Mouse (Mus musculus): ENCODE measurements around the gene Nvl. TPM values are rescaled to one million over a fixed set of nuclear protein-coding genes. Genes with fewer than 3 reads are reported as not detected.

Nvl gene
- polyA plus RNA-seq, 2 experiments: 10.8 to 13.1 TPM

DNA sequence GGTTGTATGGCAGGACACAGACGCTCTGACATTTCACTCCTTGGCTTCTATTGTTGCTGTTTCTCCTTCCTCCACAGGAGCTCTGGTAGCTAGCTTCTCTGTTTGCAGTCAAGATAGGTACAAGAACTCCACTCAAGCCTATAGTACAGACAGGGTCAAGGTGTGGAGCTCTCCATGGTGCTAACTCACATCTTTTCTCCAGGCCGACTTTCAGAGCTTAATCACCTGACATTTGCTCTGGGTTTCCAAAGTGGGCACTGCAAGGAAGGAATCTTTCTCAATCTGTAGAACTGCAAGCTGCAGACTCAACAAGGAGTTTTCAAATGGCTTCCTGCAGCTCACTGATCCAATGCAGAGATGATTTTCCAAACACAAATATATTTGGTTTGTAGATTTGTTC lies 60.0 kb downstream of the Nvl start:
- ATAC-seq (ENCODE audit: insufficient read depth): no peak
- no peaks in the 10 kb centered on the region for H3K36me3 ChIP-seq (replicated peaks; ENCODE audit: control insufficient read depth, insufficient read depth, low read depth)
- DNase-seq (ENCODE audit: low read depth in 3 of 3, low spot score in 3 of 3): no peak
- no peak for TF ChIP-seq CTCF (IDR thresholded peaks at IDR 0.05; ENCODE audit: low read depth)
- TF ChIP-seq EP300 (IDR thresholded peaks at IDR 0.05; ENCODE audit: low read depth): no peak
- WGBS (ENCODE audit: insufficient replicate concordance): 20% methylated on average over 2 of the region's 2 CpGs
- no peak overlapping the region for H3K27ac ChIP-seq
- H3K4me1 ChIP-seq (replicated peaks; ENCODE audit: control insufficient read depth in 2 of 2, insufficient read depth in 2 of 2, low read length in 1 of 2): no peaks in the 10 kb centered on the region
- H3K9ac ChIP-seq (replicated peaks): no peak overlapping the region
- H3K9me3 ChIP-seq (ENCODE audit: control insufficient read depth, low read length): no peaks in the 10 kb centered on the region
- H3K27me3 ChIP-seq (ENCODE audit: control insufficient read depth, insufficient read depth, low read length): no peaks in the 10 kb centered on the region
- no peak overlapping the region for H3K4me2 ChIP-seq (ENCODE audit: low read depth)
- H3K4me3 ChIP-seq (ENCODE audit: insufficient read depth in 1 of 2, low read depth in 2 of 2, low read length in 2 of 2): no peak overlapping the region

- Histone ChIP-seq H3K9ac (replicated peaks) (no peak overlapping the region), H3K4me3 (ENCODE audit: insufficient read depth in 1 of 2, low read depth in 2 of 2, low read length in 2 of 2) (no peak overlapping the region), H3K4me2 (ENCODE audit: low read depth) (no peak overlapping the region), H3K27ac (no peak overlapping the region), H3K27me3 (ENCODE audit: control insufficient read depth, insufficient read depth, low read length) (no peaks in the 10 kb centered on the region; the same call in none of the 2 replicates), H3K36me3 (replicated peaks; ENCODE audit: control insufficient read depth, insufficient read depth, low read depth) (no peaks in the 10 kb centered on the region), H3K9me3 (ENCODE audit: control insufficient read depth, low read length) (no peaks in the 10 kb centered on the region), H3K4me1 (replicated peaks; ENCODE audit: control insufficient read depth in 2 of 2, insufficient read depth in 2 of 2, low read length in 1 of 2) (peaks cover 0 to 2% of the 10 kb centered on the region in 2 experiments; a peak in 2 of 4 replicates)
- ATAC-seq (ENCODE audit: insufficient read depth) (no peak), DNase-seq (ENCODE audit: low read depth in 3 of 3, low spot score in 3 of 3) (no peak)
- 28% methylated on average over 5 of the region's 5 CpGs for WGBS (ENCODE audit: insufficient replicate concordance)
- TF ChIP-seq CTCF (IDR thresholded peaks at IDR 0.05; ENCODE audit: low read depth) (peak; percentile 23), EP300 (IDR thresholded peaks at IDR 0.05; ENCODE audit: low read depth) (no peak)
Observed at GRCm38 (mm10) chr1:181073075-181073474, 70.9 kb downstream of the Nvl start.

GRCm38 (mm10) chr1:181069671-181070070 lies 74.3 kb downstream of the Nvl start:
- ATAC-seq (ENCODE audit: insufficient read depth): no peak
- Histone ChIP-seq H3K27ac (no peak overlapping the region), H3K4me1 (replicated peaks; ENCODE audit: control insufficient read depth in 2 of 2, insufficient read depth in 2 of 2, low read length in 1 of 2) (peaks cover 0 to 3% of the 10 kb centered on the region in 2 experiments; a peak in 2 of 4 replicates), H3K4me2 (ENCODE audit: low read depth) (no peak overlapping the region), H3K27me3 (ENCODE audit: control insufficient read depth, insufficient read depth, low read length) (no peaks in the 10 kb centered on the region), H3K36me3 (replicated peaks; ENCODE audit: control insufficient read depth, insufficient read depth, low read depth) (no peaks in the 10 kb centered on the region), H3K4me3 (ENCODE audit: insufficient read depth in 1 of 2, low read depth in 2 of 2, low read length in 2 of 2) (no peak overlapping the region), H3K9ac (replicated peaks) (no peak overlapping the region), H3K9me3 (ENCODE audit: control insufficient read depth, low read length) (no peaks in the 10 kb centered on the region)
- DNase-seq (ENCODE audit: low read depth in 3 of 3, low spot score in 3 of 3): no peak
- 51% methylated on average over 11 of the region's 11 CpGs for WGBS (ENCODE audit: insufficient replicate concordance)
- no peak for TF ChIP-seq CTCF (IDR thresholded peaks at IDR 0.05; ENCODE audit: low read depth)
- no peak for TF ChIP-seq EP300 (IDR thresholded peaks at IDR 0.05; ENCODE audit: low read depth)

GRCm38 (mm10) chr1:181068344-181068743 lies 75.7 kb downstream of the Nvl start:
- Histone ChIP-seq H3K4me2 (ENCODE audit: low read depth) (no peak overlapping the region), H3K4me3 (ENCODE audit: insufficient read depth in 1 of 2, low read depth in 2 of 2, low read length in 2 of 2) (no peak overlapping the region), H3K36me3 (replicated peaks; ENCODE audit: control insufficient read depth, insufficient read depth, low read depth) (no peaks in the 10 kb centered on the region), H3K9me3 (ENCODE audit: control insufficient read depth, low read length) (no peaks in the 10 kb centered on the region), H3K4me1 (replicated peaks; ENCODE audit: control insufficient read depth in 2 of 2, insufficient read depth in 2 of 2, low read length in 1 of 2) (peaks cover 0 to 3% of the 10 kb centered on the region in 2 experiments; a peak in 2 of 4 replicates), H3K27ac (no peak overlapping the region), H3K27me3 (ENCODE audit: control insufficient read depth, insufficient read depth, low read length) (no peaks in the 10 kb centered on the region), H3K9ac (replicated peaks) (no peak overlapping the region)
- TF ChIP-seq EP300 (IDR thresholded peaks at IDR 0.05; ENCODE audit: low read depth): 0 out of 2 replicates have a peak, but pooled peaks have one; percentile 10
- no peak for TF ChIP-seq CTCF (IDR thresholded peaks at IDR 0.05; ENCODE audit: low read depth)
- DNase-seq (ENCODE audit: low read depth in 3 of 3, low spot score in 3 of 3): no peak
- no peak for ATAC-seq (ENCODE audit: insufficient read depth)
- WGBS (ENCODE audit: insufficient replicate concordance): 4% methylated on average over 1 of the region's 1 CpGs

- 64% methylated on average over 6 of the region's 6 CpGs for WGBS (ENCODE audit: insufficient replicate concordance)
- H3K4me3 ChIP-seq (ENCODE audit: insufficient read depth in 1 of 2, low read depth in 2 of 2, low read length in 2 of 2): no peak overlapping the region
- H3K27me3 ChIP-seq (ENCODE audit: control insufficient read depth, insufficient read depth, low read length): no peaks in the 10 kb centered on the region
- H3K36me3 ChIP-seq (replicated peaks; ENCODE audit: control insufficient read depth, insufficient read depth, low read depth): no peaks in the 10 kb centered on the region
- DNase-seq (ENCODE audit: low read depth in 3 of 3, low spot score in 3 of 3) (no peak), ATAC-seq (ENCODE audit: insufficient read depth) (no peak)
- H3K27ac ChIP-seq: no peak overlapping the region
- no peaks in the 10 kb centered on the region for H3K9me3 ChIP-seq (ENCODE audit: control insufficient read depth, low read length)
- TF ChIP-seq CTCF (IDR thresholded peaks at IDR 0.05; ENCODE audit: low read depth): no peak
- no peak for TF ChIP-seq EP300 (IDR thresholded peaks at IDR 0.05; ENCODE audit: low read depth)
- H3K4me2 ChIP-seq (ENCODE audit: low read depth): no peak overlapping the region
- H3K4me1 ChIP-seq (replicated peaks; ENCODE audit: control insufficient read depth in 2 of 2, insufficient read depth in 2 of 2, low read length in 1 of 2): peaks cover 0 to 3% of the 10 kb centered on the region in 2 experiments; a peak in 2 of 4 replicates
- no peak overlapping the region for H3K9ac ChIP-seq (replicated peaks)
Observed at GRCm38 (mm10) chr1:181064648-181065047, 79.4 kb downstream of the Nvl start.
